Mouse (Mus musculus) liver, embryonic 11.5 days (tissue): ENCODE measurements around the gene Nin. TPM values are rescaled to one million over a fixed set of nuclear protein-coding genes. Genes with fewer than 3 reads are reported as not detected.

Source experiments
- ATAC-seq: fragments of 200-750 bp; cut with Nextera tagmentation; replicated peaks from 2 replicates; pipeline ENCODE4 v1.8.0; 2017; ENCODE audit warnings: moderate number of reproducible peaks, mild to moderate bottlenecking, moderate TSS enrichment, moderate library complexity; ENCODE audit not compliant: low FRiP score
- DNase-seq: peaks from one replicate; pipeline ENCODE4 v3.0.0-alpha.2; 2017; ENCODE audit warnings: low spot score
- H3K27ac ChIP-seq: fragments of 300-500 bp; sonication (generic); 2 replicates; pipeline ENCODE4 v1.5.1; 2014; ENCODE audit warnings: mild to moderate bottlenecking, low read depth, low read length, control low read depth
- H3K27me3 ChIP-seq: fragments of 300-500 bp; sonication (generic); replicated peaks from 2 replicates; pipeline ENCODE4 v1.6.1; 2014; ENCODE audit warnings: low read length, mixed read lengths; ENCODE audit not compliant: control insufficient read depth, insufficient read depth
- H3K36me3 ChIP-seq: fragments of 300-500 bp; sonication (generic); 2 replicates; pipeline ENCODE4 v1.6.1; 2014; ENCODE audit warnings: mild to moderate bottlenecking, low read length, moderate library complexity, mixed read lengths; ENCODE audit not compliant: control insufficient read depth, insufficient read depth
- H3K4me1 ChIP-seq: fragments of 300-500 bp; sonication (generic); replicated peaks from 2 replicates; pipeline ENCODE4 v1.6.1; 2014; ENCODE audit warnings: low read length, mixed read lengths; ENCODE audit not compliant: control insufficient read depth, insufficient read depth
- H3K4me2 ChIP-seq: fragments of 300-500 bp; sonication (generic); 2 replicates; pipeline ENCODE4 v1.6.1; 2014; ENCODE audit warnings: mild to moderate bottlenecking, control low read depth, moderate library complexity
- H3K4me3 ChIP-seq: fragments of 300-500 bp; sonication (generic); 2 replicates; pipeline ENCODE4 v1.5.1; 2014; ENCODE audit warnings: low read depth, low read length, control low read depth
- H3K9ac ChIP-seq: fragments of 300-500 bp; sonication (generic); 2 replicates; pipeline ENCODE4 v1.6.1; 2014; ENCODE audit warnings: low read depth, low read length, control low read depth
- H3K9me3 ChIP-seq: fragments of 300-500 bp; sonication (generic); 2 replicates; pipeline ENCODE4 v1.6.1; 2016; ENCODE audit warnings: low read length, inconsistent platforms, mixed read lengths; ENCODE audit not compliant: control insufficient read depth
- WGBS: fragments of 180-500 bp; shearing (Covaris S2); extraction: QIAGEN DNeasy Blood & Tissue Kit; methylation state at CpG from one replicate; pipeline ENCODE4 v1.1.7; 2014; 5-methylcytosine and 5-hydroxymethylcytosine counted together
- polyA plus RNA-seq: library from polyadenylated mRNA; unstranded; fragments of >200 nt; fragmentation: Nextera tagmentation; extraction: Ambion mirVana; gene quantifications from 2 replicates; pipeline ENCODE4 v1.2.1, GENCODE M21; 2014

Gene Nin
- polyA plus RNA-seq, 1 experiment from 2014 or later: 7.7 TPM

- H3K4me2 ChIP-seq: no peak overlapping the region
- no peak overlapping the region for H3K27ac ChIP-seq
- no peaks in the 10 kb centered on the region for H3K27me3 ChIP-seq
- DNase-seq (no peak), ATAC-seq (no peak)
- H3K9me3 ChIP-seq: no peaks in the 10 kb centered on the region
- no peak overlapping the region for H3K4me3 ChIP-seq
- no peaks in the 10 kb centered on the region for H3K36me3 ChIP-seq
- 86% methylated on average over 20 of the region's 20 CpGs for WGBS
- H3K4me1 ChIP-seq: no peaks in the 10 kb centered on the region
- no peak overlapping the region for H3K9ac ChIP-seq
Observed at GRCm38 (mm10) chr12:70134627-70135235, 21.2 kb upstream of the Nin start.

DNA sequence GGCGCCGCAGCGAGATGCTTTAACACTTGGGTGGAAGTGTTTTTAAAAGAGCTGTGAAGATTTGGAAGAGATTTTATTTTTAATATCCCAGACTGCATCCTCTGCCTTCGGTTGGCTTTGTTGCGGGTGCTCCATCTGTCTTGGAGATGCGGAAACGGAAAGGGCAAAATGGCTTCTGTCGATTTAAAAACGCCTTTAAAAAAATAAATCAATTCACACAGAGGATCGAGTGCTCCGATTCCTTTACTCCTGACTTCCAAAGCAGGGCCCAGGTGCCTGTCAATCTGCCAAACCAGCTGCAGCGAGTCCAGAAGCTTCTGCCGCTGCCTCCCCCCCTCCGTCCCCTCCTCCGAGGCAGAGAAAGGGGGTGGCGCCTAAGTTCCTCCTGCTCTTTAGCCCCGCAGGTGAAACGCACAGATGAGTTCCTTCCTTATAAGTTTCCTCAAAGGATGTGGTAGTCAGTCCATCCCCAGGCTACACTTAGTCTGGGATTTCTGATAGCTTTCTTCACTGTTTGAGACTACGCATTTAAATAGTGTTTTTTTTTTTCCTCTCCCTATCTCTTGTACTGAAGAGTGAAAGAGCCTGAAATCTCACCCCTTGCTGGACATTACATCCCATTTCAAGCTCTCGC lies 17.6 kb upstream of the Nin start:
- H3K4me2 ChIP-seq: no peak overlapping the region
- no peak for ATAC-seq

GRCm38 (mm10) chr12:70129105-70129504 lies 15.6 kb upstream of the Nin start:
- H3K9me3 ChIP-seq: no peaks in the 10 kb centered on the region
- H3K4me3 ChIP-seq: no peak overlapping the region
- H3K27ac ChIP-seq: no peak overlapping the region
- H3K27me3 ChIP-seq: no peaks in the 10 kb centered on the region; the same call in 1 of the 2 replicates
- H3K9ac ChIP-seq: no peak overlapping the region
- WGBS: 44% methylated on average over 5 of the region's 5 CpGs
- no peak for DNase-seq
- H3K4me1 ChIP-seq: no peaks in the 10 kb centered on the region
- no peak overlapping the region for H3K4me2 ChIP-seq
- ATAC-seq: no peak; the same call in 1 of the 2 replicates
- no peaks in the 10 kb centered on the region for H3K36me3 ChIP-seq

More for the DNA sequence above, 17.6 kb upstream of the Nin start:
- no peak for DNase-seq
- no peaks in the 10 kb centered on the region for H3K36me3 ChIP-seq
- no peak overlapping the region for H3K9ac ChIP-seq
- no peaks in the 10 kb centered on the region for H3K9me3 ChIP-seq
- no peak overlapping the region for H3K27ac ChIP-seq
- no peaks in the 10 kb centered on the region for H3K4me1 ChIP-seq
- WGBS: 59% methylated on average over 20 of the region's 20 CpGs
- H3K4me3 ChIP-seq: no peak overlapping the region
- no peaks in the 10 kb centered on the region for H3K27me3 ChIP-seq

DNA sequence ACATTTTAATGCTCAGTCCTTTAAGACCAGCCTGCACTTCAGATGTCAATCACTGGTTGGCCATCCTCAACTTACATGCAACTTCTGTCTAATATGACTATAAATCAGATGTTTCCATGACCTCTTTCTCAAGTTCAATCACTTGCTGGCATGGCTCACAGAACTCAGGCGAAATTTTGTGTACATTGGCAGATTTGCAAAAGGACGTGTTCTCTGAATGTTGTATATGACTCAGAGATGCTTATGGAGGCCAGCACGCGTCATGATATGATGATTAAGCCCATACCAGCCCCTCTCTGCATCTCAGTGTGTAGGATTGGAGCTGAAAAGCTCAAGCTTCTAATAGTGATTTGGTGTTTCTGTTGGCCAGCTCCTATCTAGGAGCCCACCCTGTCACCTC lies 13.1 kb upstream of the Nin start:
- no peak overlapping the region for H3K27ac ChIP-seq
- 86% methylated on average over 4 of the region's 4 CpGs for WGBS
- no peaks in the 10 kb centered on the region; the same call in 1 of the 2 replicates for H3K27me3 ChIP-seq
- no peaks in the 10 kb centered on the region for H3K4me1 ChIP-seq
- DNase-seq (no peak), ATAC-seq (no peak)
- H3K9ac ChIP-seq: no peak overlapping the region
- no peaks in the 10 kb centered on the region for H3K9me3 ChIP-seq
- no peaks in the 10 kb centered on the region for H3K36me3 ChIP-seq
- no peak overlapping the region for H3K4me3 ChIP-seq
- no peak overlapping the region for H3K4me2 ChIP-seq

GRCm38 (mm10) chr12:70119552-70119951 lies 6.0 kb upstream of the Nin start:
- 38% methylated on average over 2 of the region's 2 CpGs for WGBS
- H3K4me3 ChIP-seq: no peak overlapping the region
- DNase-seq: no peak

DNA sequence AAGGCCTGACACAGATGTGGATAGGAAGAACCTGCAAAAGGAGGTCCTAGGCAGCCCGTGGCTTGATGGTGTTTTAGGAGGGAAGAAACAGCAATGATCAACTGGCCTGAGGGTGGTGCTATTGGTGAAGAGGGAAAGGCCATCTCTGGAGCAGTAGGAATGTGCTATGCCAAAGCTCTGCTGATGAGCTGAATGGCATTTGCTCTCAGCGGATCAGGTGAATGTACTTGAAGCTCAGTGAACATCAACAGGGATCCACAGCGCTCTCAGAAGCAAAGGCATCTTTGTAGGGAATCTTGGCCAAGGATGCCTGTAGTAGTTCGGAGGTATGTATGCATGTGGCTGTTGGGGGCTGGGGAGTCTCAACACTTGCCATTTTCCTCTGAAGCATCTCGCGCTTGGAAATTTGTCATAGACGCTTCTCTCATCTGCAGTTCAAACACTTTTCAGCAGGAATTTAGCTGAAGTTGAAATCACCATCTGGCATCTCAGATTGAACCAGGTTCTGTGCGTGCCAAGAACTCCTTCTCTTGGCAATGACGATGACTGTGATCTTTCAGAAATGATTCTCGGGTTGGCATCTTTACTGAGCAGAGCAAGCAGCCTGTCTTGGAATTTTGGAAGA lies 5.3 kb upstream of the Nin start:
- WGBS: 81% methylated on average over 10 of the region's 10 CpGs
- no peaks in the 10 kb centered on the region for H3K27me3 ChIP-seq
- no peaks in the 10 kb centered on the region for H3K4me1 ChIP-seq
- H3K4me2 ChIP-seq: no peak overlapping the region
- no peak overlapping the region for H3K4me3 ChIP-seq
- no peak for ATAC-seq
- no peak overlapping the region for H3K27ac ChIP-seq
- no peaks in the 10 kb centered on the region for H3K9me3 ChIP-seq
- no peak overlapping the region for H3K9ac ChIP-seq
- no peaks in the 10 kb centered on the region for H3K36me3 ChIP-seq
- no peak for DNase-seq

More at GRCm38 (mm10) chr12:70119552-70119951, 6.0 kb upstream of the Nin start:
- H3K36me3 ChIP-seq: no peaks in the 10 kb centered on the region
- no peaks in the 10 kb centered on the region for H3K9me3 ChIP-seq
- no peak overlapping the region for H3K9ac ChIP-seq
- H3K27ac ChIP-seq: no peak overlapping the region
- no peak for ATAC-seq
- H3K4me1 ChIP-seq: no peaks in the 10 kb centered on the region
- H3K27me3 ChIP-seq: no peaks in the 10 kb centered on the region
- no peak overlapping the region for H3K4me2 ChIP-seq

GRCm38 (mm10) chr12:70117146-70117545 lies 3.6 kb upstream of the Nin start:
- no peak for ATAC-seq
- Histone ChIP-seq H3K9me3 (no peaks in the 10 kb centered on the region), H3K4me2 (no peak overlapping the region), H3K9ac (no peak overlapping the region), H3K4me1 (no peaks in the 10 kb centered on the region; the same call in 1 of the 2 replicates), H3K36me3 (no peaks in the 10 kb centered on the region), H3K27ac (no peak overlapping the region), H3K27me3 (peaks cover 5% of the 10 kb centered on the region; the same call in 1 of the 2 replicates), H3K4me3 (no peak overlapping the region)
- no peak for DNase-seq
- 83% methylated on average over 10 of the region's 10 CpGs for WGBS

DNA sequence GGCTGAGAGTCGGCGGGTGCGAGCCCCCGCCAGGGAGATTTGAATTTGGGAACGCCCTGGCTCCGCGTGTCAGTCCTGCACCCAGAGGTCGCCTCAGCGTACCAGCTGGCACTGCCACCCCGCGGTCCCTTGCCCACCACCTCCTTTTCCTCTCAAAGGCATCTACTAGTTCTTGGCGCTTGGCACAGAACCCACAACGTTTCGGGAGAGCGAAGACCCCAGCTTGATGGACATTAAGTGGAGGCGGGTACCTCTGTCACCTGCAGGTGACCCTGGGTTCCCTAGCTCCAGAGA lies 1.5 kb downstream of the Nin start:
- Histone ChIP-seq H3K9ac (peak overlapping the region; percentile 71), H3K4me2 (peak overlapping the region; percentile 93), H3K4me3 (peak overlapping the region; percentile 67), H3K36me3 (no peaks in the 10 kb centered on the region), H3K4me1 (peaks cover 6% of the 10 kb centered on the region), H3K27ac (peak overlapping the region; percentile 28; the same call in 1 of the 2 replicates), H3K9me3 (no peaks in the 10 kb centered on the region), H3K27me3 (peaks cover 11% of the 10 kb centered on the region; the same call in 1 of the 2 replicates)
- DNase-seq (no peak), ATAC-seq (no peak)
- 8% methylated on average over 15 of the region's 16 CpGs for WGBS
